Mouse (Mus musculus) intestine, embryonic 14.5 days (tissue): ENCODE data around the gene Dnajb8. TPM values are rescaled to one million over a fixed set of nuclear protein-coding genes. Genes with fewer than 3 reads are reported as not detected.

ENCODE experiments used
- polyA plus RNA-seq: library from polyadenylated mRNA; unstranded; fragments of >200 nt; fragmentation: Nextera tagmentation; extraction: Ambion mirVana; gene quantifications from 2 replicates; pipeline ENCODE4 v1.2.1, GENCODE M21; 2014

Dnajb8 gene
- polyA plus RNA-seq, 1 experiment from 2014 or later, result not detected

Other genes with a start within 250 kb of the Dnajb8 start
- 18.5 and 21.1 TPM in 2 replicates for gene H1fx, start 240.6 kb upstream of the Dnajb8 start, polyA plus RNA-seq
- 259 and 277 TPM in 2 replicates for gene Rab7, start 177.0 kb upstream of the Dnajb8 start, polyA plus RNA-seq
- 384 and 386 TPM in 2 replicates for gene Rpn1, start 137.8 kb upstream of the Dnajb8 start, polyA plus RNA-seq
- 3.7 and 4.7 TPM in 2 replicates for gene Gata2, start 28.4 kb upstream of the Dnajb8 start, polyA plus RNA-seq
- gene Eefsec, start 224.3 kb downstream of the Dnajb8 start, polyA plus RNA-seq, result 45.1 and 53.4 TPM in 2 replicates
- gene Ruvbl1, start 243.1 kb downstream of the Dnajb8 start, polyA plus RNA-seq, result 150 and 158 TPM in 2 replicates